ENCODE assay signal across 22 mouse cellular contexts in genomic region chr5:76892608-76893007, GRCm38 (mm10). TPM values are rescaled to one million over a fixed set of nuclear protein-coding genes. Genes with fewer than 3 reads are reported as not detected.
DNase-seq lines count a peak whose midpoint lies in the region; ATAC-seq and TF ChIP-seq lines count a peak whose summit lies in the region.
"Had no signal": no experiment of that assay in that cellular context is flagged by ENCODE, and none has a peak within 500 bp of the region (broad histone marks: within the 10 kb centered on the region; RNA-seq: fewer than 3 reads in every experiment).

No protein-coding gene starts in this region.

- in situ Hi-C loops in CH12.LX (cut with MboI; ENCODE audit: low pct_ligation_motif_present, low pct_unique_long_range_greater_than_20kb, low sequenced_read_pairs): no loop called here

- no peak overlapping the region for H3K4me2 ChIP-seq in lung, embryonic 16.5 days (ENCODE audit: low read depth, low read length)
- H3K4me2 ChIP-seq in CH12.LX (ENCODE audit: insufficient read depth, low read depth, poor library complexity, severe bottlenecking): peak overlapping the region; percentile 51
- H3K4me2 ChIP-seq: embryonic facial prominence, embryonic 13.5 days; forebrain, embryonic 13.5 days; heart, embryonic 13.5 days; hindbrain, embryonic 15.5 days had no signal

- WGBS in lung, embryonic 16.5 days: 32% methylated on average over 2 of the region's 2 CpGs
- WGBS in lung, adult 2 months: 50% methylated on average over 2 of the region's 2 CpGs
- WGBS in macrophage (ENCODE audit: missing documents): 52% methylated on average over 2 of the region's 2 CpGs

- no peaks in the 10 kb centered on the region; the same call in 1 of the 2 replicates for H3K79me2 ChIP-seq in CH12.LX (replicated peaks; ENCODE audit: control insufficient read depth, extremely low read depth, insufficient read depth, poor library complexity, severe bottlenecking)
- H3K79me2 ChIP-seq in macrophage (ENCODE audit: inconsistent target): no peaks in the 10 kb centered on the region

- no peak for TF ChIP-seq CTCF in lung, adult 2 months (IDR thresholded peaks at IDR 0.05; ENCODE audit: insufficient read depth, low read length)
- TF ChIP-seq CTCF in CH12.LX (conservative IDR thresholded peaks at IDR 0.05 in 1 of 2, IDR thresholded peaks at IDR 0.05 in 1 of 2; ENCODE audit: low read depth in 2 of 2, low read length in 2 of 2): no peak

- ATAC-seq in lung, embryonic 16.5 days (ENCODE audit: low read depth): peak; percentile 61
- ATAC-seq: activated CD4-positive, CD25-positive, alpha-beta regulatory T cell, adult 4 months; CD4-positive, CD25-positive, alpha-beta regulatory T cell, adult 4 months; forebrain, embryonic 13.5 days; forebrain, postnatal 0 days had no signal

- TF ChIP-seq RAD21 in CH12.LX (IDR thresholded peaks at IDR 0.05; ENCODE audit: low read depth, low read length): no peak

- dilution Hi-C loops in CH12.LX (cut with MboI; ENCODE audit: extremely low pct_ligation_motif_present, extremely low pct_unique_long_range_greater_than_20kb, low sequenced_read_pairs): no loop called here

- no peak overlapping the region for H3K4me3 ChIP-seq in lung, embryonic 16.5 days (ENCODE audit: low read length)
- H3K4me3 ChIP-seq in lung, adult 2 months (replicated peaks; ENCODE audit: extremely low read depth, low read depth, low read length): no peak overlapping the region
- H3K4me3 ChIP-seq in CH12.LX (replicated peaks in 1 of 3; ENCODE audit: low read depth in 2 of 3, low read length in 2 of 3, poor library complexity in 1 of 3): no peak overlapping the region
- no peak overlapping the region for H3K4me3 ChIP-seq in macrophage (ENCODE audit: inconsistent target)
- H3K4me3 ChIP-seq: embryonic facial prominence, embryonic 13.5 days; forebrain, embryonic 13.5 days; heart, embryonic 13.5 days; hindbrain, embryonic 15.5 days had no signal

- H3K27ac ChIP-seq in lung, embryonic 16.5 days (ENCODE audit: low read length): peak overlapping the region; percentile 20; the same call in 1 of the 2 replicates
- H3K27ac ChIP-seq in CH12.LX (ENCODE audit: insufficient read depth, low read depth) (peak overlapping the region; percentile 85), macrophage (peak overlapping the region; percentile 59)
- H3K27ac ChIP-seq: embryonic facial prominence, embryonic 13.5 days; forebrain, embryonic 13.5 days; heart, embryonic 13.5 days; hindbrain, embryonic 15.5 days had no signal

- DNase-seq in lung, adult 2 months: no peak
- DNase-seq in A20 (ENCODE audit: low read depth, low spot score) (peak; percentile 75), CH12.LX (ENCODE audit: extremely low read depth) (peak; percentile 49)
- DNase-seq in gastrocnemius, adult 18-20 months (ENCODE audit: low spot score): no peak
- DNase-seq in layer of hippocampus, adult 11-12 months (ENCODE audit: low spot score): no peak
- DNase-seq in ovary, postnatal 14 days (ENCODE audit: low spot score): no peak
- DNase-seq: adrenal gland, postnatal 14 days; B cell, adult 2 months; cerebellum, adult 8-10 months; cerebellum, postnatal 14 days; forebrain, postnatal 0 days; gastrocnemius, postnatal 36 days; heart, adult 11 months; heart, postnatal 36 days had no signal

- H3K9me3 ChIP-seq in lung, embryonic 16.5 days (ENCODE audit: control insufficient read depth, low read length): no peaks in the 10 kb centered on the region
- H3K9me3 ChIP-seq in CH12.LX (replicated peaks; ENCODE audit: low read length): no peaks in the 10 kb centered on the region
- H3K9me3 ChIP-seq: embryonic facial prominence, embryonic 13.5 days; forebrain, embryonic 13.5 days; heart, embryonic 13.5 days; hindbrain, embryonic 15.5 days had no signal

- no peak for TF ChIP-seq POLR2A in lung, adult 2 months (IDR thresholded peaks at IDR 0.05; ENCODE audit: borderline replicate concordance, extremely low read depth, low read depth, low read length)
- TF ChIP-seq POLR2A in CH12.LX (IDR thresholded peaks at IDR 0.05; ENCODE audit: low read depth, low read length): no peak

- peaks cover 5% of the 10 kb centered on the region; the same call in 1 of the 2 replicates for H3K36me3 ChIP-seq in lung, embryonic 16.5 days (ENCODE audit: control insufficient read depth, insufficient read depth, low read length)
- H3K36me3 ChIP-seq in CH12.LX (replicated peaks in 1 of 2; ENCODE audit: control insufficient read depth in 1 of 2, insufficient read depth in 1 of 2, low read length in 1 of 2) (peaks cover 41 to 74% of the 10 kb centered on the region in 2 experiments), macrophage (ENCODE audit: inconsistent target) (peaks cover 9% of the 10 kb centered on the region; the same call in 1 of the 2 replicates)

- H3K9ac ChIP-seq in lung, embryonic 16.5 days (ENCODE audit: low read length): no peak overlapping the region
- peak overlapping the region; percentile 20; the same call in 1 of the 2 replicates for H3K9ac ChIP-seq in CH12.LX (ENCODE audit: insufficient read depth, low read depth)
- H3K9ac ChIP-seq: embryonic facial prominence, embryonic 13.5 days; forebrain, embryonic 13.5 days; forebrain, postnatal 0 days; heart, embryonic 13.5 days; hindbrain, embryonic 15.5 days had no signal

- TF ChIP-seq EP300 in CH12.LX (IDR thresholded peaks at IDR 0.05; ENCODE audit: low read length): peak; percentile 46; the same call in 1 of the 2 replicates

- H3K4me1 ChIP-seq in lung, embryonic 16.5 days (replicated peaks; ENCODE audit: control insufficient read depth, insufficient read depth, low read length): no peaks in the 10 kb centered on the region
- H3K4me1 ChIP-seq in lung, adult 2 months (ENCODE audit: control insufficient read depth, insufficient read depth, low read length): no peaks in the 10 kb centered on the region
- peaks cover 4 to 21% of the 10 kb centered on the region in 2 experiments; a peak in 3 of 4 replicates for H3K4me1 ChIP-seq in CH12.LX (ENCODE audit: control insufficient read depth in 1 of 2, insufficient read depth in 2 of 2)
- H3K4me1 ChIP-seq: embryonic facial prominence, embryonic 13.5 days; forebrain, embryonic 13.5 days; hindbrain, embryonic 15.5 days had no signal

- no peaks in the 10 kb centered on the region for H3K27me3 ChIP-seq in lung, embryonic 16.5 days (ENCODE audit: control insufficient read depth, insufficient read depth, low read depth, low read length)
- H3K27me3 ChIP-seq in CH12.LX (replicated peaks): no peaks in the 10 kb centered on the region
- H3K27me3 ChIP-seq: embryonic facial prominence, embryonic 13.5 days; forebrain, embryonic 13.5 days; heart, embryonic 13.5 days; hindbrain, embryonic 15.5 days had no signal

TF ChIP-seq in CH12.LX, 34 proteins besides CTCF, POLR2A, EP300 and RAD21:
- no peak for TF ChIP-seq PAX5 (IDR thresholded peaks at IDR 0.05; ENCODE audit: low read length)
- TF ChIP-seq IRF4 (IDR thresholded peaks at IDR 0.05; ENCODE audit: low read depth, low read length): peak; percentile 67; the same call in 1 of the 2 replicates

RNA-seq across cellular contexts. Expression of gene Aasdh, which starts 12.7 kb away (rescaled TPM):
- 18.6 and 21.9 TPM in 2 replicates for polyA plus RNA-seq in lung, embryonic 16.5 days (2015; fragmentation: Nextera tagmentation; extraction: Ambion mirVana)
- 8.3 and 13.7 TPM in 2 replicates for polyA plus RNA-seq in lung, adult 2 months (2012; rRNA removed)
- total RNA-seq in CH12.LX (2012; rRNA removed): 18.4 and 20.9 TPM in 2 replicates
- 21.4 and 24.2 TPM in 2 replicates for total RNA-seq in CH12.LX (2014; rRNA removed)
- polyA plus RNA-seq in CH12.LX (2012; ENCODE audit: insufficient read length, low read depth): 20.5 and 21.0 TPM in 2 replicates
- 100 to 1,000 TPM in 1 of 26 experiments, 10 to 100 TPM in 25; 17.6 to 103 (median 53.9) TPM for total RNA-seq in macrophage (2018; cell fraction: chromatin; rRNA removed)
- total RNA-seq in macrophage (2018; cell fraction: cytosol; rRNA removed): 1 to 10 TPM; 2.1 to 8.2 (median 4.8) TPM
- 10 to 100 TPM in 25 of 26 experiments, 1 to 10 TPM in 1; 8.7 to 65.7 (median 35.5) TPM for total RNA-seq in macrophage (2018; cell fraction: nucleus; rRNA removed)
- polyA plus RNA-seq in macrophage (2018): 2.9 to 8.2 TPM (median 7.4 TPM) in 3 replicates
- total RNA-seq in gastrocnemius, adult 18-20 months (2021): 10 to 100 TPM; 10.6 to 12.1 TPM

RNA-seq across cellular contexts. Expression of gene Paics, which starts 58.5 kb away (rescaled TPM):
- polyA plus RNA-seq in lung, embryonic 16.5 days (2015; fragmentation: Nextera tagmentation; extraction: Ambion mirVana): 282 and 292 TPM in 2 replicates
- 44.0 and 44.2 TPM in 2 replicates for polyA plus RNA-seq in lung, adult 2 months (2012; rRNA removed)
- 274 and 275 TPM in 2 replicates for total RNA-seq in CH12.LX (2012; rRNA removed)
- total RNA-seq in CH12.LX (2014; rRNA removed): 440 and 496 TPM in 2 replicates
- polyA plus RNA-seq in CH12.LX (2012; ENCODE audit: insufficient read length, low read depth): 259 and 322 TPM in 2 replicates
- total RNA-seq in macrophage (2018; cell fraction: chromatin; rRNA removed): 10 to 100 TPM in 19 of 26 experiments, 1 to 10 TPM in 7; 4.0 to 44.6 (median 15.3) TPM
- total RNA-seq in macrophage (2018; cell fraction: cytosol; rRNA removed): 10 to 100 TPM; 44.5 to 84.7 (median 60.3) TPM
- total RNA-seq in macrophage (2018; cell fraction: nucleus; rRNA removed): 10 to 100 TPM; 10.7 to 59.5 (median 21.6) TPM
- 77.7 to 138 TPM (median 78.9 TPM) in 3 replicates for polyA plus RNA-seq in macrophage (2018)
- 100 to 1,000 TPM; 135 to 144 TPM for total RNA-seq in gastrocnemius, adult 18-20 months (2021)

RNA-seq across cellular contexts. Expression of gene Ppat, which starts 58.8 kb away (rescaled TPM):
- polyA plus RNA-seq in lung, embryonic 16.5 days (2015; fragmentation: Nextera tagmentation; extraction: Ambion mirVana): 31.5 and 32.7 TPM in 2 replicates
- 4.3 and 4.8 TPM in 2 replicates for polyA plus RNA-seq in lung, adult 2 months (2012; rRNA removed)
- total RNA-seq in CH12.LX (2012; rRNA removed): 65.8 and 88.2 TPM in 2 replicates
- total RNA-seq in CH12.LX (2014; rRNA removed): 156 and 162 TPM in 2 replicates
- 118 and 125 TPM in 2 replicates for polyA plus RNA-seq in CH12.LX (2012; ENCODE audit: insufficient read length, low read depth)
- 1 to 10 TPM in 23 of 26 experiments, under 1 TPM in 3; 0.34 to 4.6 (median 2.1) TPM for total RNA-seq in macrophage (2018; cell fraction: chromatin; rRNA removed)
- 1 to 10 TPM; 3.2 to 7.0 (median 6.1) TPM for total RNA-seq in macrophage (2018; cell fraction: cytosol; rRNA removed)
- 10 to 100 TPM in 1 of 26 experiments, 1 to 10 TPM in 25; 1.5 to 13.6 (median 3.8) TPM for total RNA-seq in macrophage (2018; cell fraction: nucleus; rRNA removed)
- 5.5 to 17.3 TPM (median 7.5 TPM) in 3 replicates for polyA plus RNA-seq in macrophage (2018)
- 10 to 100 TPM; 21.5 to 23.7 TPM for total RNA-seq in gastrocnemius, adult 18-20 months (2021)

Comparison
In these comparisons a context has a peak if more than half of its experiments do, and no peak if none do; other contexts are left out.
1. H3K27ac ChIP-seq: peak in every context shown above with its lines; median percentile 85 in CH12.LX; 59 in macrophage; 20 in lung, embryonic 16.5 days.
2. DNase-seq: peak in A20 (single experiment) and CH12.LX (single experiment); none in lung, adult 2 months (single experiment), gastrocnemius, adult 18-20 months (single experiment), layer of hippocampus, adult 11-12 months (single experiment) and ovary, postnatal 14 days (single experiment).